Mouse (Mus musculus): ENCODE measurements around the gene Ctns. TPM values are rescaled to one million over a fixed set of nuclear protein-coding genes. Genes with fewer than 3 reads are reported as not detected.

Gene Ctns
- total RNA-seq, 2 experiments from 2014 or later, result 20.1 to 23.2 TPM

DNA sequence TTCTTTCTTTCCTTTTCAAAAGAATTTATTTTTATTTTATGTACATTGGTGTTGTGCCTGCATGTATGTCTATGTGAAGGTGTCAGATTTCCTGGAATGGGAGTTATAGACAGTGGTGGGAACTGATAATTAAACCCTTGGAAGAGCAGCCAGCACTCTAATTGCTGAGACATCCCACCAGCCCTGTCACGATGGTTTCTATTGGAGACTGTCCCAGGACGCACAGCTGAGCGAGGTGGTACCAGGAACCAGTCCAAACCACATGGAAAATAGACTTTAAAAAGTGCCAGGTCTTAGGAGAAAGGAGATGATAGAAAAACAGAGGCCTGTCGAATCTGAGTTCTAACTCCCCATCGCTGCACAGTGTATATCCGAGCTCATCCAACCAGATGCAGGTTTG is 43.8 kb downstream of the Ctns start:
- no peak for TF ChIP-seq CTCF (conservative IDR thresholded peaks at IDR 0.05)
- Histone ChIP-seq H3K27ac (peak overlapping the region; percentile 28; the same call in 1 of the 2 replicates), H3K4me3 (no peak overlapping the region)
- DNase-seq (ENCODE audit: low spot score in 2 of 2), result peak in 1 of 2 experiments; percentile 60

DNA sequence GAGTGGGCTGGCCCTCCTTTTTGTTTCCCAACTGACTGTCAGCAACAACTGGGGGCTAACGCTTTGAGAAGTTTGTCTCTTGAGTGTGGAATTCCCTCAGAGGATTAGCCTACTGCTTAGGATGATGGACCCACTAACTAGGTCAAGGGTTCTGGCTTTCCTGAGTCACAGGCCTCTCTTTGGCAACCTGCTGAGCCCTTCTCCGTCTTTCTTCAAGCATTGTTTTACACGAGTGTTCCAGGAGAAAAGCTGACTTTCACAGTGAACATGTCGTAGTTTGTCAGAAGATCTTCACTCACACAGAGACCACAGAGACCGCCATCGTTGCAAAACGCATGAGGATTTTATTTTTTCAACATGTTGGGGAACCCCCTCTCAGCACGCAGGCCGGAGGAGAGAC is 50.6 kb downstream of the Ctns start:
- TF ChIP-seq CTCF (conservative IDR thresholded peaks at IDR 0.05), result no peak
- no peak for DNase-seq (ENCODE audit: low spot score in 2 of 2)
- H3K27ac ChIP-seq, result no peak overlapping the region
- H3K4me3 ChIP-seq, result no peak overlapping the region

DNA sequence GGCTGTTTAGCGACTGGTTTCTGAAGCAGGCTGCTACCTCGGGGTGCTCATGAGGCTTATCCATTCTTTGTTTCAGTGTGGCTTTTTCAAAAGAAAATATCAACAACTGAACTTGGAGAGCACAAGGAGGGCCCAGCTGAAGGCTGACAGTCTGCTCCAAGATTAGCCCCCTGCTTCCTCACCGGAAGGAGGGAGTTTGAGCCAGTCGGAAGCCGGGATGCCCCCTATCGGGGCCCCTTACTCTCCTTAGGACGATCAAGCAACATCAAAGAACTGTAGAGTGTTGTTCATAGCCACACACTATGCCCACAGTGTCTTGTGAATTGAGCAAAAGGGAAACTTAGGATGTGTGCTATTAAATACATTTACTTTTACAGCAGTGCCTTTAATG is 51.9 kb downstream of the Ctns start:
- TF ChIP-seq CTCF (conservative IDR thresholded peaks at IDR 0.05), result no peak
- no peak overlapping the region for H3K27ac ChIP-seq
- DNase-seq (ENCODE audit: low spot score in 2 of 2), result no peak

DNA sequence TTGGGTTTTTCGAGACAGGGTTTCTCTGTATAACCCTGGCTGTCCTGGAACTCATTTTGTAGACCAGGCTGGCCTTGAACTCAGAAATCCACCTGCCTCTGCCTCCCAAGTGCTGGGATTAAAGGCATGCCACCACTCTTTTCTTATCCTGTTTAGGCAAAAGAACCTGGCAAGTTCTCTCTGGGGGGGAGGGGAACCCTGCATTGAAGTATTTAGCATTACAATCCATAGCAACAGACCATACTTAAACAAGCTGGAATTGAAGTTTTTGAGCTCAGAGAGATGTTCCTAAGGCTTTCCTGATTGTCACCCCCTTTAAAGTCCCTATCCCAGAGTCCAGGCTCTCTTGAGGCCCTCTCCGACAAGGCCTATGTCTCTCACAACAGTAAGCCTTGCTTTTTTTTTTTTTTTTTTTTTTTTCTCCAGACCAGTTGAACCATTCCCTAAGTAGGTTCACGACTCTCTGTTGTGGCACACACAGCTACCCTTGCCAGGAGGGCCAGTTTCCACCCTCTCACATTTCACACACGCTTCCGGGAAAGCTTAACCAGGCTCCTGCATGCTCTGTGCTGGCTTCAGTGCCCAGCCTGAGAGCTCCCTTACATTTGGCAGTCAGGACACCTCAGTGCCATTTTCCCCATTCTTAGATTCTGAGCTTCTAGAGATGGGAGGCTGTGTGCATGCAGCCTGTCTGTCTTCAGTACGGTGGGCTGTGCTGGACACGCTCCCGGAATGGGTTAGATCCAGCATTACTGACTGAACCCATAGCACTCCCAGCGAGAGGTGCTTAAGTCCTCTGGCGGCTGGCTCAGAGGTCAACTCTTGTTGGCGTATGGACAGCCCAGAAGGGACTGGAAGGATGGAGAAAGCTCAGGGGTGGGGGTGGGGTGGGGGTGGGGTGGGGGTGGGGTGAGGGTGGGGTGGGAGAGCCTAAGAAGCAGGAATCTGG is 52.5 kb downstream of the Ctns start:
- TF ChIP-seq CTCF (conservative IDR thresholded peaks at IDR 0.05), result no peak
- H3K4me3 ChIP-seq, result no peak overlapping the region
- H3K27ac ChIP-seq, result no peak overlapping the region
- no peak for DNase-seq (ENCODE audit: low spot score in 2 of 2)

More for the DNA sequence above, 51.9 kb downstream of the Ctns start:
- no peak overlapping the region for H3K4me3 ChIP-seq

DNA sequence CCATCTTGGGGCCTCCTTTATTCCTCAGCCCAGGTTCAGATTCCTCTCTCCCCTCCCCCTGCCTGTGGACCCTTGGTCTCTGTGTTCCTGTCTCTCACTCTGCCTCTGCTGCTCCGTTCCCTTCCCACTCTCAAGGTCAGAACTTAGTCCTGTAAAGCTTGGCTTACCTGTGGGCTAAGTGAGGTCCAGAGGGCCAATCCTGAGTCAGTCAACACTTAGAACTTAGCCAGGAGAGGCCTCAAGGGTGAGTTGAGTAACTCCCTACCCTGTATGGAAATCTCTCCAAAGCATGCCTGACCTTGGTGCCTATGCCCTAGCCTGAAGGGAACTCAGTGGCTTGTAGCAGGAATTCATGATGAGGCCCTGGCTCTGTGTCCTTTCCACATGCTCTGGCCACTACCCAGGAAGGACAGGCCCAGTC is 54.6 kb downstream of the Ctns start:
- H3K4me3 ChIP-seq, result no peak overlapping the region
- no peak for DNase-seq (ENCODE audit: low spot score in 2 of 2)
- no peak overlapping the region for H3K27ac ChIP-seq
- TF ChIP-seq CTCF (conservative IDR thresholded peaks at IDR 0.05), result no peak

DNA sequence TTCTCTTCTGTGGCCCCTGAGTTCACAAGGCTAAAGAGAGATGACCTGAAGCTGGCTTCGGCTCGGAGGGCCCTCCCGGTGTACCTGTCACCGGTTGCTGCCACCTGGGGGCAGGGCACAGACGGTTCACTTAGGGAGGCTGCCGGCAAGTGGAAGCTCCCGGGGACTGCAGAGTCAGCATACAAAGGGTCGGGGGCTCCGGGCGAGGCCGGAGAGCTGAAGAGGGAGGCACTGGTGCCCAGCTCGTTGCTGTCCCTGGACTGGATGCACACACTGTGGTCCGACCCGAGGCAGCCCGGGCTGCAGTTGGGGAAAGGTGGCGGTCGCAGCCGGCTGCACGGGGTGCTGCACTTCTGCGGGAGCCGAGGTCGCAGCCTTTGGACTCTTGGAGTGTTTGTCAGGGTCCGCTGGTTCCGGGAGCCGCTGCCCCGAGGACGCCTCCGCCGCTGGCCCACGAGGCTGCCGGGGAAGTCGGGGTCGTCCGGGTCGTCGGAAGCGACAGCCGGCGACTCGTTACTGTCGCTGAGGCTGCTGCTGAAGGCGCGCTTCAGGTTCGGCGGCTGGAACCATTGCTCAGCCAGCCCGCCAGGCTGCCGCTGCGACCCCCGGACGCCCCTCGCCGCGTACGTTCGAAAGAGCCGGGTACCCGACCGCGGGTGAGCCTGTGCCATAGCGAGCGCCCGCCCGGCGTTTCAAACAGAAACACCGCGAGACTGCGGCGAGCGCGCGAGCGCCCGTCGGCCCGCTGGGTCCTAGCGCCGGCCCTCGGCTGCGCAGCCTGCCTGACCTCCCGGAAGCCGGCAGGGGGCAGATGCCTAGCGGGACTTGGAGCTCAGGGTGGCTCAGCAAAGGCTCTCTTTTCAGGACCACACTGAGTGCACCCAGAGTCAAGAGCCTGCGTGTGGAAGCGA is 61.0 kb downstream of the Ctns start, which contains the start of gene Haspin:
TSS of gene Haspin (minus strand) at position 704 of the 911 bp plus-strand sequence.
- DNase-seq (ENCODE audit: low spot score in 2 of 2), result peak; percentile 84 to 94
- Histone ChIP-seq H3K27ac (0 out of 2 replicates have a peak within 1 kb of the TSS, but pooled peaks have one; percentile 12), H3K4me3 (peak within 1 kb of the TSS; percentile 65)
- TF ChIP-seq CTCF (conservative IDR thresholded peaks at IDR 0.05), result peak; percentile 100

DNA sequence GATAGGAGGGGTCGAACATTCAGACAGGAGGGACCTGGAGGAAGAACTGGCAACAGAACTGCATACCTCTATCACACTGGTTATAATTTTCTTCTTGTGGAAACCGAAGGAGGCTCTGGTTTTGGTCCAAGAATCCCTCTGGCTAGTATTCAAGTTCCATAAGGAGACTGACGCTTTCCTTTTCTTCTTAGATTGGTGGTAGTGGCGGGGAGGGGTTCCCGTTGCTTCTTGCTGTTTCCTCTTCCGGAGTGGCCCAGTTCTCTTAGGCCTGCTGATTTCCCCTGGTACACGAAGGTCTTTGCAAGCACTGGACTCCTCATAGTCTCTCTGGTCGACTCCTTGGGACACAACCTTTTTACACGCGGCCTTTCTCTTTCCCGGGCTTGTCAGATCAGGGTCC is 61.7 kb downstream of the Ctns start:
- TF ChIP-seq CTCF (conservative IDR thresholded peaks at IDR 0.05), result no peak
- no peak for DNase-seq (ENCODE audit: low spot score in 2 of 2)
- Histone ChIP-seq H3K27ac (no peak overlapping the region), H3K4me3 (peak overlapping the region; percentile 65)

DNA sequence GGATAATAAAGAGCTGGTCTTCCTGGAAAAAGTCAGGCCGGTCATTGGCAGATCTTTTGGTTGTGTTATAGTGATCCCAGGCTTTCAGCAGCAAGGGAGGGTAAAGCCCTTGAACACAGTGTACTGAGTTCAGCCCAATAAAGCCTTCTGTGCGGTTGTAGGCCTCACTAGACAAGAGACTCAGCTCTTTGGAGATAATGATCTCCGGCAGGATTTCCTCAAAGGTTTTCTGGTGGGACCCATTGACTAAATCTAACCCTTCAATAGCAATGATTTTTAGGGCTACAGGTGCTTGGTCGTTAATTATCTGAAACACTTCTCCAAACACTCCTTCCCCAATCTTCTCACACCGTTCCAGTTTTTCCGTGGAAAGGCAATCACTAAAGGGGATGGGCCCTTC is 62.3 kb downstream of the Ctns start:
- TF ChIP-seq CTCF (conservative IDR thresholded peaks at IDR 0.05), result no peak
- Histone ChIP-seq H3K27ac (no peak overlapping the region), H3K4me3 (no peak overlapping the region)
- DNase-seq (ENCODE audit: low spot score in 2 of 2), result no peak

DNA sequence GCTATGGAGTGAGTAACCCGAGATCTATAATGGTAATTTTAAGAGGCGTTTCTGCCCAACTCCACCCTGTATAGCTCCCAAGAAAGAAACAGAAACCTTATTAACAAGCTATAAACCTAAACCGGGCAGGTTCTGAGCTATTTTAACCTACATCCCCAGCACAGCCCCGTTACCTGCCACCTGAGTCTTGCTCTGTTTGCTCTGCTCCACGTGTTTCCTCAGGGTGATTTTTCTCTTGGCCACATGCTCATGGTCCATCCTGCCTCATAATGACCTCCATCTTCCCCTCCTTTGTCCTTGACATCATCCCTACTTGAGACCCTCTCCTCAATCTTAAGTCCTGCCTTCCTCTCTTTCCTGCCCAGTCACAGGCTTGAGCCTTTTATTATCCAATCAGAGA is 64.6 kb downstream of the Ctns start:
- no peak for TF ChIP-seq CTCF (conservative IDR thresholded peaks at IDR 0.05)
- DNase-seq (ENCODE audit: low spot score in 2 of 2), result no peak
- Histone ChIP-seq H3K4me3 (no peak overlapping the region), H3K27ac (no peak overlapping the region)

Other genes with a start within 250 kb of the Ctns start
- 1 to 10 TPM; 5.4 to 6.2 TPM for gene Atp2a3, start 237.9 kb downstream of the Ctns start, total RNA-seq (2021)
- gene P2rx1, start 199.9 kb downstream of the Ctns start, total RNA-seq (2021), result under 1 TPM; 0.15 to 0.44 TPM
- gene Camkk1, start 180.0 kb downstream of the Ctns start, total RNA-seq (2021), result 100 to 1,000 TPM; 173 to 177 TPM
- gene Ncbp3, start 151.3 kb downstream of the Ctns start, total RNA-seq (2021), result 10 to 100 TPM; 10.6 to 11.8 TPM
- gene Itgae, start 108.5 kb downstream of the Ctns start, total RNA-seq (2021), result under 1 TPM; 0.15 to 0.20 TPM
- gene Haspin, start 60.7 kb downstream of the Ctns start, total RNA-seq (2021), result under 1 TPM; 0.33 to 0.44 TPM
- 1 to 10 TPM; 2.0 to 3.1 TPM for gene P2rx5, start 38.6 kb downstream of the Ctns start, total RNA-seq (2021)
- 10 to 100 TPM; 44.6 to 47.5 TPM for gene Emc6, start 22.0 kb downstream of the Ctns start, total RNA-seq (2021)
- gene Tax1bp3, start 22.0 kb downstream of the Ctns start, total RNA-seq (2021), result 1 to 10 TPM; 9.2 TPM
- 1 to 10 TPM; 3.1 to 3.2 TPM for gene Shpk, start 418 bp upstream of the Ctns start, total RNA-seq (2021)
- not detected for gene Trpv1, start 35.2 kb upstream of the Ctns start, total RNA-seq (2021)
- gene Trpv3, start 68.3 kb upstream of the Ctns start, total RNA-seq (2021), result under 1 TPM; 0.54 to 0.59 TPM
- gene Aspa, start 130.6 kb upstream of the Ctns start, total RNA-seq (2021), result 10 to 100 TPM; 10.8 to 12.6 TPM
- gene Gm49340, start 130.7 kb upstream of the Ctns start, total RNA-seq (2021), result not detected
- not detected for gene Spata22, start 130.7 kb upstream of the Ctns start, total RNA-seq (2021)
- not detected for gene Olfr20, start 151.7 kb upstream of the Ctns start, total RNA-seq (2021)
- gene Olfr376, start 172.2 kb upstream of the Ctns start, total RNA-seq (2021), result not detected
- not detected for gene Olfr1, start 200.6 kb upstream of the Ctns start, total RNA-seq (2021)
- not detected for gene Olfr378, start 229.4 kb upstream of the Ctns start, total RNA-seq (2021)